Mouse (Mus musculus) heart, postnatal 10 days (tissue): ENCODE results near the gene Gm19345. TPM values are rescaled to one million over a fixed set of nuclear protein-coding genes. Genes with fewer than 3 reads are reported as not detected.
A peak's percentile ranks its signal among the peaks of the same experiment; 100 is the strongest.

Source experiments
- DNase-seq, 2 experiments: peaks; one replicate each; pipeline ENCODE4 v3.0.0; 2021
- intact Hi-C: fragments of 180-260 bp; cut with DNase I; formaldehyde crosslinking; loops from one replicate; pipeline ENCODE4 v1.15.1; 2025
- total RNA-seq, 2 experiments: library from RNA; stranded (reverse); gene quantifications; 2 replicates each; pipeline ENCODE4 v1.2.3; 2021

Gene Gm19345
- total RNA-seq = not detected

- intact Hi-C loops = no loop called here
- DNase-seq = no peak
These were observed at the start of gene Gm19345 for GRCm38 (mm10) chr7:19851858-19852570. TSS of gene Gm19345 (plus strand) at chr7:19852003.

GRCm38 (mm10) chr7:19802995-19803394 lies 48.8 kb upstream of the Gm19345 start:
- intact Hi-C loops = loop anchor here (1.0 kb wide), 2 partner anchors 40 to 69 kb away; no protein-coding TSS in a partner anchor
- DNase-seq = peak; percentile 82 to 92

- intact Hi-C loops = no loop called here
- DNase-seq = no peak
These were observed 45.3 kb upstream of the Gm19345 start for GRCm38 (mm10) chr7:19806356-19806969.

GRCm38 (mm10) chr7:19809369-19809768 lies 42.4 kb upstream of the Gm19345 start:
- intact Hi-C loops = no loop called here
- peak; percentile 46 to 48 for DNase-seq

GRCm38 (mm10) chr7:19811114-19811513 lies 40.7 kb upstream of the Gm19345 start:
- intact Hi-C loops = no loop called here
- peak; percentile 59 to 69 for DNase-seq

GRCm38 (mm10) chr7:19813161-19813560 lies 38.6 kb upstream of the Gm19345 start:
- intact Hi-C loops = no loop called here
- DNase-seq = no peak

- DNase-seq = no peak
- intact Hi-C loops = loop anchor here (1.0 kb wide), 1 partner anchor 9 kb away; no protein-coding TSS in a partner anchor
These were observed 38.2 kb upstream of the Gm19345 start for GRCm38 (mm10) chr7:19813579-19814122.

GRCm38 (mm10) chr7:19815296-19816223 lies 36.2 kb upstream of the Gm19345 start:
- no peak for DNase-seq
- intact Hi-C loops = no loop called here

- intact Hi-C loops = no loop called here
- peak; percentile 91 to 92 for DNase-seq
These were observed 35.5 kb upstream of the Gm19345 start for GRCm38 (mm10) chr7:19816224-19816771.

- intact Hi-C loops = no loop called here
- peak; percentile 72 to 77 for DNase-seq
These were observed 34.3 kb upstream of the Gm19345 start for GRCm38 (mm10) chr7:19817382-19818105.

- intact Hi-C loops = no loop called here
These were observed 33.4 kb upstream of the Gm19345 start for GRCm38 (mm10) chr7:19818440-19818839.

GRCm38 (mm10) chr7:19818875-19819274 lies 32.9 kb upstream of the Gm19345 start:
- intact Hi-C loops = no loop called here
- no peak for DNase-seq

More at GRCm38 (mm10) chr7:19818440-19818839, 33.4 kb upstream of the Gm19345 start:
- DNase-seq = no peak

GRCm38 (mm10) chr7:19820347-19821048 lies 31.3 kb upstream of the Gm19345 start:
- DNase-seq = no peak
- intact Hi-C loops = no loop called here

GRCm38 (mm10) chr7:19821633-19822032 lies 30.2 kb upstream of the Gm19345 start:
- intact Hi-C loops = no loop called here

GRCm38 (mm10) chr7:19822193-19822592 lies 29.6 kb upstream of the Gm19345 start:
- DNase-seq = no peak

More at GRCm38 (mm10) chr7:19821633-19822032, 30.2 kb upstream of the Gm19345 start:
- DNase-seq = no peak

GRCm38 (mm10) chr7:19822604-19823058 lies 29.2 kb upstream of the Gm19345 start, which contains the start of gene Bcl3:
TSS of gene Bcl3 (minus strand) at chr7:19822770.
- peak; percentile 72 to 74 for DNase-seq

More at GRCm38 (mm10) chr7:19822193-19822592, 29.6 kb upstream of the Gm19345 start:
- intact Hi-C loops = no loop called here

GRCm38 (mm10) chr7:19823256-19824181 lies 28.3 kb upstream of the Gm19345 start:
- DNase-seq = peak; percentile 52 to 54
- intact Hi-C loops = loop anchor here (2.0 kb wide), 1 partner anchor 19 kb away; no protein-coding TSS in a partner anchor

More at GRCm38 (mm10) chr7:19822604-19823058, 29.2 kb upstream of the Gm19345 start, which contains the start of gene Bcl3:
- intact Hi-C loops = no loop called here
